Mouse (Mus musculus) central nervous system, embryonic 18 days (tissue): ENCODE measurements around the gene Rbm12. TPM values are rescaled to one million over a fixed set of nuclear protein-coding genes. Genes with fewer than 3 reads are reported as not detected.

Experiments
- polyA plus RNA-seq: library from polyadenylated mRNA; depleted of rRNA; stranded (reverse); fragments of >200 nt; gene quantifications from 2 replicates; pipeline ENCODE4 v1.2.3, GENCODE M21; 2012; rRNA removed

Gene Rbm12
- polyA plus RNA-seq: 15.9 and 19.6 TPM in 2 replicates

GRCm38 (mm10) chr2:156111358-156112079 lies at the start of gene Rbm12, which contains the start of gene Cpne1:
TSS of gene Rbm12 (minus strand) at chr2:156111978.
TSS of gene Cpne1 (minus strand) at chr2:156111965.

DNA sequence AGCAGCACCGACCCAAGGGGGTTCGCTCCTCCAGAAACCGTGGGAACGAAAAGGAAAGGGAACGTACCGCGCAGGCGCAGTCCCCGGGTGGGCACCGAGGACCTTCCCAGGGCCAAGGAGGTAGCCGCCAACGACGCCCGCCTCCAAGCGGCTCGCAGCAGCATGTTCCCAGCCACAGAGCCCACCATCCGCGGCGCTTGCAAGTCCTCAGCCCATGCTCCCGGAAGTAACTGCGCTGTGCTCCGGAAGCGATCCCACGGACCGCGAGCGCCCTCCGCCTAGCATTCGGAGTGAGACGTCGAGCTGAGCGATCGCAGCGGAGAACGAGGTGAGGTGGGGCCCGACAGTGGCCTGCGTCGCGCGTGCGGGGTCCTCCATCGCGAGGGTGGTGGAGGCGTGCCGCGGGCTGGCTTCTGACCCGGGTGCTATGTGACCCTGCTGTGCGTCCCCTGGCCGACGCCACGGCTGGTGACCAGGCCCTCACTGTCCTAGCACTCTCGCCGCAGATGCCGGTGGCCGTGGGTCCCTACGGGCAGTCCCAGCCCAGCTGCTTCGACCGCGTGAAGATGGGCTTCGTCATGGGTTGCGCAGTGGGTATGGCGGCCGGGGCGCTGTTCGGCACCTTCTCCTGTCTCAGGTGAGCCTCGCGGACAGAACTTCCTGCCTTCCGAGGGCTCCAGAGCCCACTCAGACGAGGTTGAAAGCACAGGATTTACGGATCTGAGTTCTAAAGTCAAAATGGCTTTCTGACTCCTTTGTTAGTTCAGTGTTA lies 32.4 kb upstream of the Rbm12 start, which contains the start of the genes Romo1 and Nfs1:
Gene Romo1, plus strand, starts transcription at position 87 of the 772 bp plus-strand sequence.
Gene Nfs1, minus strand, starts transcription at position 234 of the 772 bp plus-strand sequence.

GRCm38 (mm10) chr2:156126992-156127391 lies 15.2 kb upstream of the Rbm12 start, which contains the start of gene Gm28036:
TSS of gene Gm28036 (minus strand) at chr2:156127092.

GRCm38 (mm10) chr2:156065099-156066041 lies 46.4 kb downstream of the Rbm12 start, which contains the start of gene Spag4:
TSS of gene Spag4 (plus strand) at chr2:156065175.

GRCm38 (mm10) chr2:156052816-156053215 lies 59.0 kb downstream of the Rbm12 start, which contains the start of gene Fer1l4:
TSS of gene Fer1l4 (minus strand) at chr2:156052947.

Other genes with a start within 250 kb of the Rbm12 start
- 52.4 and 54.0 TPM in 2 replicates for gene Uqcc1, start 181.7 kb downstream of the Rbm12 start, polyA plus RNA-seq
- not detected in 2 replicates for gene Gm15557, start 171.2 kb downstream of the Rbm12 start, polyA plus RNA-seq
- gene Gdf5, start 166.6 kb downstream of the Rbm12 start, polyA plus RNA-seq: 1.2 and 1.6 TPM in 2 replicates
- 20.5 and 20.6 TPM in 2 replicates for gene Cep250, start 155.5 kb downstream of the Rbm12 start, polyA plus RNA-seq
- gene 6430550D23Rik, start 104.0 kb downstream of the Rbm12 start, polyA plus RNA-seq: 2.8 and 3.5 TPM in 2 replicates
- 477 and 481 TPM in 2 replicates for gene Ergic3, start 103.9 kb downstream of the Rbm12 start, polyA plus RNA-seq
- 0.04 and 0.12 TPM in 2 replicates for gene Fer1l4, start 59.0 kb downstream of the Rbm12 start, polyA plus RNA-seq
- gene Spag4, start 46.8 kb downstream of the Rbm12 start, polyA plus RNA-seq: 8.9 and 9.7 TPM in 2 replicates
- gene Cpne1, start within 50 bp of the Rbm12 start, polyA plus RNA-seq: 58.3 and 63.6 TPM in 2 replicates
- gene Gm28036, start 15.1 kb upstream of the Rbm12 start, polyA plus RNA-seq: 4.6 and 7.3 TPM in 2 replicates
- gene Romo1, start 32.1 kb upstream of the Rbm12 start, polyA plus RNA-seq: 398 and 404 TPM in 2 replicates
- gene Nfs1, start 32.2 kb upstream of the Rbm12 start, polyA plus RNA-seq: 42.8 and 44.2 TPM in 2 replicates
- 153 TPM in 2 replicates for gene Rbm39, start 68.3 kb upstream of the Rbm12 start, polyA plus RNA-seq
- 32.9 and 34.0 TPM in 2 replicates for gene Phf20, start 84.5 kb upstream of the Rbm12 start, polyA plus RNA-seq
- gene Cnbd2, start 200.3 kb upstream of the Rbm12 start, polyA plus RNA-seq: 4.8 and 5.1 TPM in 2 replicates
- gene Scand1, start 200.7 kb upstream of the Rbm12 start, polyA plus RNA-seq: 106 and 121 TPM in 2 replicates